Mouse (Mus musculus) hindbrain, embryonic 15.5 days (tissue): ENCODE data around the gene Liph. TPM values are rescaled to one million over a fixed set of nuclear protein-coding genes. Genes with fewer than 3 reads are reported as not detected.
"Not testable (repeated sequence)": the region's sequence is repeated elsewhere in the genome, so short reads cannot be mapped to it uniquely, and the experiment has no call there.

Source experiments
- ATAC-seq: fragments of 200-750 bp; cut with Nextera tagmentation; 2 replicates; pipeline ENCODE4 v1.8.0; 2017; ENCODE audit warnings: low read depth, moderate number of reproducible peaks, moderate TSS enrichment; ENCODE audit not compliant: low FRiP score
- H3K27ac ChIP-seq: fragments of 300-500 bp; sonication (generic); replicated peaks from 2 replicates; pipeline ENCODE4 v1.5.1; 2015; ENCODE audit warnings: mild to moderate bottlenecking, inconsistent platforms
- H3K27me3 ChIP-seq: fragments of 300-500 bp; sonication (generic); 2 replicates; pipeline ENCODE4 v1.6.1; 2015; ENCODE audit warnings: control low read depth, inconsistent platforms
- H3K36me3 ChIP-seq: fragments of 300-500 bp; sonication (generic); 2 replicates; pipeline ENCODE4 v1.6.1; 2015; ENCODE audit warnings: control low read depth, inconsistent platforms
- H3K4me1 ChIP-seq: fragments of 300-500 bp; sonication (generic); replicated peaks from 2 replicates; pipeline ENCODE4 v1.6.1; 2015; ENCODE audit warnings: control low read depth, inconsistent platforms
- H3K4me2 ChIP-seq: fragments of 300-500 bp; sonication (generic); 2 replicates; pipeline ENCODE4 v1.6.1; 2015; ENCODE audit warnings: moderate library complexity, mild to moderate bottlenecking, inconsistent platforms
- H3K4me3 ChIP-seq: fragments of 300-500 bp; sonication (generic); 2 replicates; pipeline ENCODE4 v1.5.1; 2015; ENCODE audit warnings: mild to moderate bottlenecking, inconsistent platforms
- H3K9ac ChIP-seq: fragments of 300-500 bp; sonication (generic); 2 replicates; pipeline ENCODE4 v1.6.1; 2015; ENCODE audit warnings: inconsistent platforms
- H3K9me3 ChIP-seq: fragments of 300-500 bp; sonication (generic); 2 replicates; pipeline ENCODE4 v1.6.1; 2016; ENCODE audit warnings: control low read depth, inconsistent platforms
- WGBS: fragments of 180-500 bp; shearing (Covaris S2); methylation state at CpG from one replicate; pipeline ENCODE4 v1.1.7; 2015; 5-methylcytosine and 5-hydroxymethylcytosine counted together
- polyA plus RNA-seq: library from polyadenylated mRNA; unstranded; fragments of >200 nt; fragmentation: Nextera tagmentation; extraction: Ambion mirVana; gene quantifications from 2 replicates; pipeline ENCODE4 v1.2.1, GENCODE M21; 2015

Gene Liph
- polyA plus RNA-seq, 1 experiment from 2014 or later = 0.40 TPM

DNA sequence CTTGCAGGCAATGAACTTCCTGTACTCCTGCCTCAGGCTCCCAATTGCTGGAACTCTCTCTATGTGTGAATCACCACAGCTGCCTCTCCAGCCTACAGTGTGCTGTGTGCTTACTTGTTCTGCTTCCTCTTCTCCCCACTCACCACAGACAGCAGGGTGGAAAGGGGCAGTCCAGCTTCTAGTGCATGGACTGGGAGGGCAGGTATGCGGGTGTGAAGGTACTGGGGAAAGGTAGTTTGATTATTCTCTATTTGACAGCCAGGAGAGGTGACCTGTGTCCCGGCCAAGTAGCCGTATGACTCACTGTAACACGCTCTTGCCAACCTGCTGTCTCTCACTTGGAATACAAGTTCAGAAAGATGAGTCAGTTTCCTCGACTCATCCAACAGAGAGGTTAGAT lies 2.6 kb upstream of the Liph start:
- ATAC-seq = no peak
- 87% methylated on average over 5 of the region's 5 CpGs for WGBS

DNA sequence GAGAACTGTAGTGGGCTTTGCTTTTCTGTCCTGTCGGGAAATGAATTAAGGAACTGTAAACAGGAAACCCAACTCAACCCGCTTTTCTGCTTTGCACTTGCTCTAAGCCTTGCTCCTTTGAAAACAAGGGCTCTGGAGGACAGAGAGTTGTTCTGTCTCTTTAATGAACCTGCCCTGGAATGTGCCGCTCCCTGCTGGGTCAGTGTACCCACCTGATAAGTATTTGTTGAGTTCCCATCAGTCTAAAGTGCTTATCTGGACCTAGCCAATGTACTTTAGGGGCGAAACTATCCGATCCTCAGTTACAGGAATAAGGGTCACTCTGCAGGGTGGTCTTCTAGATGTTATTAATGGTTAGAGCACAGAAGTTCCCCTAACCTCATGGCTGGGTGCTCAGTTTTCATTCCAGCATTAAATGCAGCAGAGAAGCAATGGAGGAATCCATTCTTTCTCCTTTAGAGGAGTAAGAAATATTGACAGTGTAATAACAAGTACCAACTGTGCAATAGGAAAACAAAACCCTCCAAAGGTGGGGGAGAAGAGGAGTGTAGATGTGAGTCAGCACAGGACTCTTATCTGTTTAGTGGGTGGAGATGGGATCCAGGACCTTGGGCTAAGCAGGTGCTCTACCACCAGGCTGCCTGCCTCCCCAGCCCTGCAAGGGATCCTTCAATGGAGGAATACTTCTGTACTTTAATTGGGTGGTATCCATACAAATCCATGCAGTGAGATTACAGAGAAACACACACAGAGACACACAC lies 1.6 kb upstream of the Liph start:
- Histone ChIP-seq H3K27me3 (no peaks in the 10 kb centered on the region), H3K36me3 (no peaks in the 10 kb centered on the region), H3K4me2 (no peak overlapping the region), H3K27ac (no peak overlapping the region), H3K9ac (no peak overlapping the region), H3K4me1 (peaks cover 6% of the 10 kb centered on the region; the same call in 1 of the 2 replicates), H3K4me3 (no peak overlapping the region), H3K9me3 (no peaks in the 10 kb centered on the region)
- WGBS = 72% methylated on average over 5 of the region's 5 CpGs
- ATAC-seq = no peak

More for the DNA sequence above, 2.6 kb upstream of the Liph start:
- H3K9ac ChIP-seq = no peak overlapping the region
- no peak overlapping the region for H3K27ac ChIP-seq
- H3K27me3 ChIP-seq = no peaks in the 10 kb centered on the region
- H3K4me3 ChIP-seq = no peak overlapping the region
- no peaks in the 10 kb centered on the region for H3K9me3 ChIP-seq
- peaks cover 6% of the 10 kb centered on the region; the same call in 1 of the 2 replicates for H3K4me1 ChIP-seq
- no peak overlapping the region for H3K4me2 ChIP-seq
- no peaks in the 10 kb centered on the region for H3K36me3 ChIP-seq

DNA sequence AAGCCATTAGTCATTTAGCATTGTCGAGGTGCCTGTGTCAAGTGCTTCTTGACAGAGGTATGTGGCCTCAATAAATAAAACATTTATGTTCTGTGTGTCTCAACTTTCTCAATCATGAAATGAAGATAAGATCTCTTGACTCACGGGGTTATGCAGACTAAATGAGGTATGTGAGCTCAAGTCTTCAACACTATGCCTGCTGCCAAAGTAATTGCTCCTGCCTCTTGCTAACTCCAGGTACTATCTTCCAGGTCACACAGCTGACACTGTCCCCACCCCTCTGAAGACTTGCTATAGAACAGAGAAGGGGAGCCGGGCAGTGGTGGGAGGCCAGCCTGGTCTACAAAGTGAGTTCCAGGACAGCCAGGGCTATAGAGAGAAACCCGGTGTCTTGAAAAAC lies 939 bp upstream of the Liph start:
- Histone ChIP-seq H3K4me2 (no peak overlapping the region), H3K27me3 (no peaks in the 10 kb centered on the region), H3K4me3 (no peak overlapping the region), H3K4me1 (peaks cover 6% of the 10 kb centered on the region; the same call in 1 of the 2 replicates), H3K9me3 (no peaks in the 10 kb centered on the region), H3K36me3 (no peaks in the 10 kb centered on the region), H3K9ac (no peak overlapping the region), H3K27ac (no peak overlapping the region)
- no peak for ATAC-seq
- 74% methylated on average over 4 of the region's 4 CpGs for WGBS

DNA sequence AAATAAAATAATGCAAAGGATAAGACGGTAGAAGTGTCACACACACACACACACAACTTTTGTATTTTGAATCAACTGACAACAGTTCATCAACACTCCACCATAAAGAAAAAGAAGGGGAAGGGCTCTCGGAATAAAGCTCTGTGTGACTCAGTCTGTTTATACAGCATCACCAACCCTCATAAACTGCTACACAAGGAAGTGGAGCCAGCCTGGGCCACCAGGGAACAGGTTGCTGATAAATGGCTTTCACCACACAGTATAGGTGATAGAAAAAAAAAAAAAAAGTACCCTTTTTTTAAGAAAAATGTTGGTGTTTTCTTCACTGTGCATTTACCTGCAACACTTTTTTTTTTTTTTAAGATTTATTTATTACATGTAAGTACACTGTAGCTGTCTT lies 3.7 kb downstream of the Liph start:
- 93% methylated on average over 2 of the region's 2 CpGs for WGBS
- H3K4me1 ChIP-seq = peaks cover 6% of the 10 kb centered on the region; the same call in 1 of the 2 replicates
- no peak for ATAC-seq

DNA sequence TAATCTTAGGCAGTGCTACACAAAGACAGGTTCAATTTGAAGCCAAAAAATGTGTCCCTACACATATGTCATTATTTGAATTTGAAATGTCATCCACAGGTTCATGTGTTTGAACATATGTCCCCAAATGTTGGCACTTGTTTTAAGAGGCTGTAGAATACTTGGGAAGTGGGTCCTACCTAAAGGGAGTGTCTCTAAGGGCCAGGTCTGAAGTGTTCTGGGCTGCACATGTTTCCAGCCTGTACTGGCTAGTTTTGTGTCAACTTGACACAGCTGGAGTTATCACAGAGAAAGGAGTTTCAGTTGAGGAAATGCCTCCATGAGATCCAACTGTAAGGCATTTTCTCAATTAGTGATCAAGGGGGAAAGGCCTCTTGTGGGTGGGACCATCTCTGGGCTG lies 4.6 kb downstream of the Liph start:
- H3K4me1 ChIP-seq, H3K4me3 ChIP-seq, H3K27me3 ChIP-seq, H3K27ac ChIP-seq, H3K36me3 ChIP-seq, ATAC-seq, H3K4me2 ChIP-seq, H3K9me3 ChIP-seq, H3K9ac ChIP-seq: not testable (repeated sequence)

More for the DNA sequence above, 3.7 kb downstream of the Liph start:
- H3K9me3 ChIP-seq = no peaks in the 10 kb centered on the region
- no peak overlapping the region for H3K27ac ChIP-seq
- no peaks in the 10 kb centered on the region for H3K36me3 ChIP-seq
- H3K4me2 ChIP-seq = no peak overlapping the region
- H3K4me3 ChIP-seq = no peak overlapping the region
- H3K27me3 ChIP-seq = no peaks in the 10 kb centered on the region
- no peak overlapping the region for H3K9ac ChIP-seq

DNA sequence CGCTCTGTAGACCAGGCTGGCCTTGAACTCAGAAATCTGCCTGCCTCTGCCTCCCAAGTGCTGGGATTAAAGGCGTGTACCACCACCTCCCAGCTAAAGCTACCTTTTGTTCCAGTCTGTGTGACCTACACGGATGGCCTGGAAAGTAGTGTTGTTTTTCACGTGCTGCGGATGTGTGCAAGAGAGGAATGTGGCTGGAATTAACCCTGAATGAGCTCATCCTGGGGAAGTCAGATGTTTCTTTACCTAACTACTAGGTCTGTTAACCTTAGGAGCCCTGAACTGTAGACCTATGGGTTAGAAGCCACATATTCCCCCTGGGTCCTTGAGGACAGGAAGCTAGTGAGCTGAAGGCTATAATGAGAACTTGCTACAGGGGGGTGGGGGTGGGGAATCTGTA lies 7.5 kb downstream of the Liph start:
- Histone ChIP-seq H3K27ac (no peak overlapping the region), H3K9ac (no peak overlapping the region), H3K4me1 (no peaks in the 10 kb centered on the region), H3K4me3 (no peak overlapping the region), H3K36me3 (no peaks in the 10 kb centered on the region), H3K9me3 (no peaks in the 10 kb centered on the region), H3K27me3 (no peaks in the 10 kb centered on the region), H3K4me2 (no peak overlapping the region)
- ATAC-seq = no peak
- WGBS = 82% methylated on average over 5 of the region's 5 CpGs

DNA sequence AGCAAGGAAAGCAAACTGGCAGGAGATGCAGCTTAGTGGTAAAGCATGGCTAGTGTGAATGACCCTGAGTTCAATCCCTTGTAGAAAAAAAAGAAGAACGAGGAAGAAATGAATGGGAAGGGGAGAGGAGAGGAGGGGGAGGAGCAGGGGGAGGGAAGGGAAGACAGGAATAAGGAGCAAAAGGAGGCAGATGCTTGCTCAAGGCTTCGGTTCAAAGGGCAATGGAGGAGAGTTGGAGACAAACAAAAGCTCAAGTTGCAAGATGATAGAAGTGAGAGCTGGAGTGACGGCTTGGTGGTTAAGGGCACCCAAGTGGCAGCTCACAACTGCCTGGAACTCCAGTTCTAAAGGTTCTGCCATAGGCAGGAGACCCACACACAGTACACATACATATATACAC lies 9.3 kb downstream of the Liph start:
- no peaks in the 10 kb centered on the region for H3K27me3 ChIP-seq
- ATAC-seq = no peak
- H3K36me3 ChIP-seq = no peaks in the 10 kb centered on the region
- 40% methylated on average over 3 of the region's 3 CpGs for WGBS
- no peak overlapping the region for H3K4me3 ChIP-seq
- H3K4me1 ChIP-seq = no peaks in the 10 kb centered on the region
- no peak overlapping the region for H3K4me2 ChIP-seq
- no peak overlapping the region for H3K27ac ChIP-seq
- no peak overlapping the region for H3K9ac ChIP-seq
- no peaks in the 10 kb centered on the region for H3K9me3 ChIP-seq

DNA sequence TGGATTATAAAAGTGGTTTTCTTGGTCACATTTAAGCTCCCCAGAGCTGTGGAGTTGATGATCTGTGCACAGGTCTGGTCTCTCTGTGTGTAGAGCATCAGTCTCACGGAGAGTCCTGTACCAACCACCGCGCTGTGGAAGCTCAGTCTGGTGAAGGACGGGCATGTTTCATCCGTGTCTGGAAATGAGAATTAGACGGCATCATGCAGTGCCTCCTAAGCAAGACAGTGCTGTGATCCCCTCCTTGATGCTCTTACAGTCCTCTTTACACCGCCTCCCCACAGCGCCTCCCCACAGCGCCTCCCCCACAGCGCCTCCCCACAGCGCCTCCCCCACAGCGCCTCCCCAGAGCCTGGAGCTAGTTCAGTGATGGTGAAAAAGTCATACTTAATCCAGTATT lies 11.4 kb downstream of the Liph start:
- Histone ChIP-seq H3K4me3 (no peak overlapping the region), H3K9me3 (no peaks in the 10 kb centered on the region), H3K27me3 (no peaks in the 10 kb centered on the region), H3K36me3 (no peaks in the 10 kb centered on the region), H3K4me2 (no peak overlapping the region), H3K27ac (no peak overlapping the region), H3K4me1 (no peaks in the 10 kb centered on the region), H3K9ac (no peak overlapping the region)
- no peak for ATAC-seq
- 89% methylated on average over 12 of the region's 12 CpGs for WGBS

DNA sequence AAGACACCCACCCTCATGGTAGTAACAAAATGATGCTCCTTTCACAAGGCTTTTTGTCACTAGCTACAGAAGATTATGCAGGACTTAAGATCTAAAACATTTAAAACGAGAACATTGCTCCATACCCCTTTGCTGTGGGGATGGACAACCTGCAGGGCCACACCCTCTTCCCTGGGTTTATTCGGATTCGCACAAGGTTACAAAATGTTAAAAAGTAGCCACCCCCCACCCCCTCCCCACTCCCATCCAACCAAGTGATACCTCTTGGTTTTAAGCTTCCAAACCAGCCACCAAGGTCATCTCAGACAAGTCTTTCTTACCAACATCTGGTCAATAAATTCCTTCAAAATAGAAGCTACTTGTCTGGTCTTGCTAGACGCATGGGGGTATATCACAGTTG lies 11.9 kb downstream of the Liph start:
- H3K27me3 ChIP-seq = no peaks in the 10 kb centered on the region
- H3K9ac ChIP-seq = no peak overlapping the region
- H3K9me3 ChIP-seq = no peaks in the 10 kb centered on the region
- H3K27ac ChIP-seq = no peak overlapping the region
- no peaks in the 10 kb centered on the region for H3K36me3 ChIP-seq
- H3K4me3 ChIP-seq = no peak overlapping the region
- H3K4me2 ChIP-seq = no peak overlapping the region
- WGBS = 96% methylated on average over 4 of the region's 4 CpGs
- H3K4me1 ChIP-seq = no peaks in the 10 kb centered on the region
- no peak for ATAC-seq

DNA sequence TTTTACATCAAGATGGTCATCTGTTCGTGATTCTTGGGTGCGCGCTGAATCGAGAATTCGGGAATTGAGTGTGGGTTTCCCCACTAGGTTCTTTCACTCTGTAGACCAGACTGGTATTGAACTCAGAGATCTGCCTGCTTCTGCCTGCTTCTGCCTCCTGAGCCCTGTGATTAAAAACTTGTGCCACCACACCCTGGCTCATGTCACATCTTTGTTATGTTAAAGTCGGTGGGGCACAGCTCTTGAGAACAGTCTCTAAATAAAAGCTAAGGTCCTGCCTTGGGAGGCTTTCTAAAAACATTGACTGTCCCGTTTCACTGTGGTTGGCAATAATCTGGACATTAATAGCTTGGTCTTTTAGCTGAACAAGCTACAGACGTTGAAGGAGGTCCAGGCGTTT lies 12.3 kb downstream of the Liph start:
- H3K9me3 ChIP-seq = no peaks in the 10 kb centered on the region
- no peak for ATAC-seq

DNA sequence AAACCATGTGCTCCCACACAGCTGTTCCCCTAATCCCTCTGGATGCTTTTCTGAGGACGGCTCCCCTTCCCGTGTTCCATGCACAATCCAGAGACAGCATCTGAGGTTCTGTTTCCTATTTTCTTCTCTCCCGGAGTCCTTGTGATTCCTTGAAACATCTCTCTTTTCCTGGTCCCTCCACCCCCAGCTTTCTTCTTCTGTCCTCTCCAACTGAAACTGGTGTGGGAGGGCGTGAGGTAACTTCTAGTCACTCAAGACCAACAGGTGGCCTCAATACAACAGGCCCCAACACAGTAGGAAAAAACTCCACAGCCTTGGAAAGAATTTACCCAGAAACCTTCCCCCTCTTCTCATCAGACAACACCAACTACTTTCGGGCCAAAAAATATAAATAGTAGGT lies 18.1 kb downstream of the Liph start:
- Histone ChIP-seq H3K27me3 (no peaks in the 10 kb centered on the region), H3K4me2 (no peak overlapping the region), H3K9ac (no peak overlapping the region), H3K4me1 (peaks cover 6% of the 10 kb centered on the region), H3K9me3 (no peaks in the 10 kb centered on the region), H3K36me3 (no peaks in the 10 kb centered on the region), H3K4me3 (no peak overlapping the region), H3K27ac (no peak overlapping the region)
- ATAC-seq = no peak
- 86% methylated on average over 5 of the region's 5 CpGs for WGBS

More for the DNA sequence above, 12.3 kb downstream of the Liph start:
- no peak overlapping the region for H3K9ac ChIP-seq
- no peaks in the 10 kb centered on the region for H3K27me3 ChIP-seq
- H3K4me3 ChIP-seq = no peak overlapping the region
- no peak overlapping the region for H3K27ac ChIP-seq
- no peak overlapping the region for H3K4me2 ChIP-seq
- WGBS = 92% methylated on average over 9 of the region's 9 CpGs
- no peaks in the 10 kb centered on the region for H3K4me1 ChIP-seq
- no peaks in the 10 kb centered on the region for H3K36me3 ChIP-seq

DNA sequence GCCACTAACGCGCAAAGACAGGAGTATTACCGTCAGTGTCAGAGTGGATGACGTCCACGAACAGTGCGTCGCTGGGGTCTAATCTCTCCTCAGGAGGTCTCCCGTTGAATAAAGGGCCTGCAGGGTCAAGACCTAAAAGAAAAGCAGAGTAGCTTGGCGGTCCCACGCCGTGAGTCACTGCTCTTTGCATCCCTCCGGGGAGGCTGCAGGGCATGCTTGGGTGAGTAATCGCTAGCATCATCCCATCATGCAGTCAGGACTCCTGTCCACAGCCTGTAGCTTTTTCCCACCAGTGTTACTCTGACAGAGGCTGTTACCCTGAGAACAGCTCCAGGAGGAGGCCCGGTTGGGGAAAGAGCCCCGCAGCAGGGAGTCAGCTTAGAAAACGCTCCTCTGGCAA lies 19.3 kb downstream of the Liph start:
- H3K27me3 ChIP-seq = no peaks in the 10 kb centered on the region
- no peaks in the 10 kb centered on the region for H3K36me3 ChIP-seq
- H3K4me2 ChIP-seq = peak overlapping the region; percentile 47
- H3K4me1 ChIP-seq = peaks cover 6% of the 10 kb centered on the region
- 3% methylated on average over 16 of the region's 16 CpGs for WGBS
- H3K4me3 ChIP-seq = 0 out of 2 replicates have a peak overlapping the region, but pooled peaks have one; percentile 14
- no peak overlapping the region for H3K27ac ChIP-seq
- H3K9ac ChIP-seq = no peak overlapping the region
- H3K9me3 ChIP-seq = no peaks in the 10 kb centered on the region
- ATAC-seq = no peak

DNA sequence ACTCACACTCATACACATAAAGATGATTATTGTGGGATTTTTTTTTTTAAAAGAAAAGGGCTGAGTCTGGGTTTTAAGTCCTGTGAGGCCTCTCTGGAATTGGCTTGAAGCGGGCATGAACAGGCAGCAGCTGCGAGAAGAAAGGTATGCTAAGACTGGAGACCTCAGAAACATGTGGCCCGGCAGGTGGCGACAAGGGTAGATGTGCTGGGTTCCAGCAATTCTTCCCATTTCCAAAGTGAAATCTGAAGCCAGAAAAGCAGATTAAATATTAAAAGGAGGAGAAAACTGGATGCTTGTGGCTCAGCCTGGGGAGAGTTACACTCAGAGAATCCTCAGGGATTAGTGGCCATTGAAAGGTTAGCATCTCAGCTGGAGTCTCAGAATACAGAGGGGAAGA lies 24.0 kb downstream of the Liph start:
- Histone ChIP-seq H3K27me3 (no peaks in the 10 kb centered on the region), H3K27ac (no peak overlapping the region), H3K4me3 (no peak overlapping the region), H3K9ac (no peak overlapping the region), H3K4me2 (no peak overlapping the region), H3K36me3 (no peaks in the 10 kb centered on the region), H3K9me3 (no peaks in the 10 kb centered on the region), H3K4me1 (peaks cover 6% of the 10 kb centered on the region)
- WGBS = 65% methylated on average over 4 of the region's 4 CpGs
- ATAC-seq = no peak
